In genomic region chr2:72777806-72778510, GRCm38 (mm10) we compare ENCODE assay signal across 20 mouse cellular contexts.
DNase-seq lines count a peak whose midpoint lies in the region; ATAC-seq and TF ChIP-seq lines count a peak whose summit lies in the region.
"Had no signal": no experiment of that assay in that cellular context is flagged by ENCODE, and none has a peak within 500 bp of the region (broad histone marks: within the 10 kb centered on the region; RNA-seq: fewer than 3 reads in every experiment).

No protein-coding gene starts in this region.

- no peaks in the 10 kb centered on the region for H3K27me3 ChIP-seq in heart, embryonic 12.5 days (replicated peaks)
- H3K27me3 ChIP-seq in heart, embryonic 15.5 days: no peaks in the 10 kb centered on the region
- no peaks in the 10 kb centered on the region for H3K27me3 ChIP-seq in CH12.LX (replicated peaks)
- H3K27me3 ChIP-seq in limb, embryonic 13.5 days: no peaks in the 10 kb centered on the region
- H3K27me3 ChIP-seq: embryonic facial prominence, embryonic 15.5 days; forebrain, embryonic 13.5 days; hindbrain, embryonic 13.5 days had no signal

- H3K9ac ChIP-seq in heart, embryonic 12.5 days: no peak overlapping the region
- H3K9ac ChIP-seq in heart, embryonic 15.5 days: no peak overlapping the region
- no peak overlapping the region for H3K9ac ChIP-seq in CH12.LX (ENCODE audit: insufficient read depth, low read depth)
- H3K9ac ChIP-seq in limb, embryonic 13.5 days: no peak overlapping the region
- H3K9ac ChIP-seq: embryonic facial prominence, embryonic 15.5 days; forebrain, embryonic 13.5 days; hindbrain, embryonic 13.5 days; liver, embryonic 14.5 days had no signal

- TF ChIP-seq CTCF in CH12.LX (conservative IDR thresholded peaks at IDR 0.05 in 1 of 2, IDR thresholded peaks at IDR 0.05 in 1 of 2; ENCODE audit: low read depth in 2 of 2, low read length in 2 of 2): no peak

- no peaks in the 10 kb centered on the region for H3K36me3 ChIP-seq in heart, embryonic 12.5 days
- H3K36me3 ChIP-seq in heart, embryonic 15.5 days: no peaks in the 10 kb centered on the region
- no peaks in the 10 kb centered on the region for H3K36me3 ChIP-seq in CH12.LX (replicated peaks in 1 of 2; ENCODE audit: control insufficient read depth in 1 of 2, insufficient read depth in 1 of 2, low read length in 1 of 2)
- no peaks in the 10 kb centered on the region for H3K36me3 ChIP-seq in limb, embryonic 13.5 days
- H3K36me3 ChIP-seq: embryonic facial prominence, embryonic 15.5 days; hindbrain, embryonic 13.5 days had no signal

- H3K4me3 ChIP-seq in heart, embryonic 12.5 days: no peak overlapping the region
- no peak overlapping the region for H3K4me3 ChIP-seq in heart, embryonic 15.5 days
- H3K4me3 ChIP-seq in CH12.LX (replicated peaks in 1 of 3; ENCODE audit: low read depth in 2 of 3, low read length in 2 of 3, poor library complexity in 1 of 3): no peak overlapping the region
- H3K4me3 ChIP-seq in limb, embryonic 13.5 days: no peak overlapping the region
- H3K4me3 ChIP-seq: embryonic facial prominence, embryonic 15.5 days; forebrain, embryonic 13.5 days; hindbrain, embryonic 13.5 days had no signal

- H3K79me2 ChIP-seq in CH12.LX (replicated peaks; ENCODE audit: control insufficient read depth, extremely low read depth, insufficient read depth, poor library complexity, severe bottlenecking): no peaks in the 10 kb centered on the region

- no peak for TF ChIP-seq RAD21 in CH12.LX (IDR thresholded peaks at IDR 0.05; ENCODE audit: low read depth, low read length)

- DNase-seq in heart, adult 11 months: peak; percentile 77
- DNase-seq in heart, postnatal 4 days: no peak
- no peak for DNase-seq in CH12.LX (ENCODE audit: extremely low read depth)
- no peak for DNase-seq in cerebellum, adult 8-10 months
- DNase-seq: cerebellum, adult 11 months; cerebellum, adult 9-11 months; gastrocnemius, postnatal 25 days; kidney, adult 9 months; kidney, postnatal 14 days; layer of hippocampus, adult 9-11 months; liver had no signal

- peaks cover 4% of the 10 kb centered on the region; the same call in 1 of the 2 replicates for H3K9me3 ChIP-seq in heart, embryonic 12.5 days (replicated peaks)
- H3K9me3 ChIP-seq in heart, embryonic 15.5 days (replicated peaks): no peaks in the 10 kb centered on the region
- H3K9me3 ChIP-seq in CH12.LX (replicated peaks; ENCODE audit: low read length): no peaks in the 10 kb centered on the region
- H3K9me3 ChIP-seq in limb, embryonic 13.5 days: no peaks in the 10 kb centered on the region
- H3K9me3 ChIP-seq: embryonic facial prominence, embryonic 15.5 days; forebrain, embryonic 13.5 days; hindbrain, embryonic 13.5 days had no signal

- no peak for ATAC-seq in heart, embryonic 12.5 days (ENCODE audit: insufficient number of reproducible peaks, low FRiP score)
- ATAC-seq in heart, embryonic 15.5 days (replicated peaks; ENCODE audit: insufficient number of reproducible peaks, insufficient read depth, low FRiP score, low read depth): peak; percentile 35; the same call in 1 of the 2 replicates
- ATAC-seq in limb, embryonic 13.5 days (ENCODE audit: low FRiP score, low read depth): peak; percentile 80
- ATAC-seq: forebrain, embryonic 13.5 days; intestine, embryonic 16.5 days had no signal

- H3K4me1 ChIP-seq in heart, embryonic 12.5 days (replicated peaks): peaks cover 12% of the 10 kb centered on the region; the same call in 1 of the 2 replicates
- peaks cover 10% of the 10 kb centered on the region for H3K4me1 ChIP-seq in heart, embryonic 15.5 days (replicated peaks)
- H3K4me1 ChIP-seq in CH12.LX (ENCODE audit: control insufficient read depth in 1 of 2, insufficient read depth in 2 of 2): peaks cover 17 to 36% of the 10 kb centered on the region in 2 experiments; a peak in 3 of 4 replicates
- H3K4me1 ChIP-seq in limb, embryonic 13.5 days: peaks cover 37% of the 10 kb centered on the region

- dilution Hi-C loops in CH12.LX (cut with MboI; ENCODE audit: extremely low pct_ligation_motif_present, extremely low pct_unique_long_range_greater_than_20kb, low sequenced_read_pairs): no loop called here

- H3K27ac ChIP-seq in heart, embryonic 12.5 days (ENCODE audit: poor library complexity, severe bottlenecking): no peak overlapping the region
- H3K27ac ChIP-seq in heart, embryonic 15.5 days: peak overlapping the region; percentile 46; the same call in 1 of the 2 replicates
- peak overlapping the region; percentile 43; the same call in 1 of the 2 replicates for H3K27ac ChIP-seq in CH12.LX (ENCODE audit: insufficient read depth, low read depth)
- H3K27ac ChIP-seq in limb, embryonic 13.5 days: peak overlapping the region; percentile 44; the same call in 1 of the 2 replicates
- H3K27ac ChIP-seq: embryonic facial prominence, embryonic 15.5 days; forebrain, embryonic 13.5 days; hindbrain, embryonic 13.5 days; liver, embryonic 14.5 days; macrophage had no signal

- in situ Hi-C loops in CH12.LX (cut with MboI; ENCODE audit: low pct_ligation_motif_present, low pct_unique_long_range_greater_than_20kb, low sequenced_read_pairs): no loop called here

- TF ChIP-seq EP300 in CH12.LX (IDR thresholded peaks at IDR 0.05; ENCODE audit: low read length): no peak

- no peak overlapping the region for H3K4me2 ChIP-seq in heart, embryonic 12.5 days
- no peak overlapping the region for H3K4me2 ChIP-seq in heart, embryonic 15.5 days
- H3K4me2 ChIP-seq in CH12.LX (ENCODE audit: insufficient read depth, low read depth, poor library complexity, severe bottlenecking): no peak overlapping the region
- 0 out of 2 replicates have a peak overlapping the region, but pooled peaks have one; percentile 9 for H3K4me2 ChIP-seq in limb, embryonic 13.5 days (replicated peaks)
- H3K4me2 ChIP-seq: embryonic facial prominence, embryonic 15.5 days; forebrain, embryonic 13.5 days; hindbrain, embryonic 13.5 days had no signal

- no peak for TF ChIP-seq POLR2A in CH12.LX (IDR thresholded peaks at IDR 0.05; ENCODE audit: low read depth, low read length)

- 76% methylated on average over 8 of the region's 8 CpGs for WGBS in heart, embryonic 12.5 days
- 70% methylated on average over 8 of the region's 8 CpGs for WGBS in heart, embryonic 15.5 days
- 64% methylated on average over 8 of the region's 8 CpGs for WGBS in limb, embryonic 13.5 days

TF ChIP-seq in CH12.LX, 34 proteins besides CTCF, POLR2A, EP300 and RAD21:
- TF ChIP-seq MAZ (IDR thresholded peaks at IDR 0.05; ENCODE audit: low read depth, low read length): no peak
- no peak for TF ChIP-seq NELFE (IDR thresholded peaks at IDR 0.05; ENCODE audit: low read depth, low read length)
- no peak for TF ChIP-seq MXI1 (IDR thresholded peaks at IDR 0.05; ENCODE audit: low read depth, low read length)
- no peak for TF ChIP-seq GABPA (IDR thresholded peaks at IDR 0.05; ENCODE audit: insufficient replicate concordance, low read depth, low read length)
TF ChIP-seq in CH12.LX: peak in this region for 0.
